Mouse (Mus musculus): ENCODE measurements around the gene Trim63.

- TF ChIP-seq CTCF (IDR thresholded peaks at IDR 0.05; ENCODE audit: low read depth, low read length): no peak
- TF ChIP-seq POLR2A (IDR thresholded peaks at IDR 0.05; ENCODE audit: extremely low read depth, insufficient read depth, low read length): no peak
These were observed 4.8 kb downstream of the Trim63 start for GRCm38 (mm10) chr4:134319674-134320073.
